Mouse (Mus musculus): ENCODE results near the gene Prpsap1.
"Not testable (repeated sequence)": the region's sequence is repeated elsewhere in the genome, so short reads cannot be mapped to it uniquely, and the experiment has no call there.

Gene Prpsap1

GRCm38 (mm10) chr11:116426328-116426727 is 67.7 kb downstream of the Prpsap1 start:
- not testable (repeated sequence) for DNase-seq

DNA sequence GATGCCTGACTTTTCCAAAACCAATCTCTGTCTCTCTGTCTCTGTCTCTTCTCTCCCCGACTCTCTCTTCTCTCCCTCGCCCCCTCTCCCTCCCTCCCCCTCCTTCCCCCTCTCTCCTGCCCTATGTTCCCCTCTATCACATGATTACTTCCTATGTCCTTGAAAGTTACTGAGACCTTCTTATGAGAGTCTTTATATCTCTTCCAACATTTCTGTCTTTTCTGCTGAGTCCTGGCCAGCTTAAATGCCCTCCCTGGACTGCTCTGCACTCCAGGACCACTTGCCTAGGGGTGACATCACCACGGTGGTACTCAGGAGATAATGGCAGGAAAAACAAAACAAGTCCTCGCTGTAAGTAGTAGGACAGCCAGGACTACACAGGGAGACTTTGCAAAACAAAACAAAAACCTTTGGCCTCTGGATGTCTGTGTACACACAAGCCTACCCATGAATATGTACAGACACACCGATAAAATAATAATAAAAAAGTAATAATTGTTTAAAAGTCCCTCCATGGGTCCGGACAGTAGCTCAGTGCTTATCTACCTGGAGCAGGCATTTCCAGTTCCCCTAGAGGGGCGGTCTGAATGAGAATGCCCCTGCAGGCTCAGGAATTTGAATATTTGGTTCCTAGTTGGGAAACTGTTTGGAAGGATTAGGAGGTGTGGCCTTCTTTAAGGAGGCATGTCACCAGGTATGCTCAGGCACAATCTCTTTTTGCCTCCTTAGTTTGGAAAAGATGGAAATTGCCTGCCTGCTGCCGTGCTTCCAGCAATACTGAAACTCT is 69.2 kb downstream of the Prpsap1 start:
- DNase-seq: no peak

GRCm38 (mm10) chr11:116423782-116424620 is 70.0 kb downstream of the Prpsap1 start:
- DNase-seq: peak; percentile 46

DNA sequence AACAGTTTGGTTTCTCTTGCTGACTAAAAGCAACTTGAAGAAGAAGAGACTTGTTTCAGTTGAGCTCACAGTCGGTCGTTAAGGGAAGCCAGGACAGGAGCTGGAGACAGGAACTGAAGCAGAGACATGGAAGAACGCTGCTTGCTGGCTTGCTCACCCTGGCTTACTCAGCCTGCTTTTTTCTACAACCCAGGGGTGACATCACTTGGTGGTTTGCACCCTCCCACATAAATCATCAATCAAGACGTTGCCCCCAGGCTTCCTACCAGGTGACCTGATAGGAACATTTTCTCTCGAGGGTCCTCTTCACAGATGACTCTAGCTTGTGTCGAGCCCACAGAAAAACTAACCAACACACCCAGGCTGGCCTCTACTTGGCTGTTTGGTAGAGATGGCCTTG is 70.8 kb downstream of the Prpsap1 start:
- no peak for DNase-seq

GRCm38 (mm10) chr11:116422562-116422961 is 71.4 kb downstream of the Prpsap1 start:
- DNase-seq: no peak

DNA sequence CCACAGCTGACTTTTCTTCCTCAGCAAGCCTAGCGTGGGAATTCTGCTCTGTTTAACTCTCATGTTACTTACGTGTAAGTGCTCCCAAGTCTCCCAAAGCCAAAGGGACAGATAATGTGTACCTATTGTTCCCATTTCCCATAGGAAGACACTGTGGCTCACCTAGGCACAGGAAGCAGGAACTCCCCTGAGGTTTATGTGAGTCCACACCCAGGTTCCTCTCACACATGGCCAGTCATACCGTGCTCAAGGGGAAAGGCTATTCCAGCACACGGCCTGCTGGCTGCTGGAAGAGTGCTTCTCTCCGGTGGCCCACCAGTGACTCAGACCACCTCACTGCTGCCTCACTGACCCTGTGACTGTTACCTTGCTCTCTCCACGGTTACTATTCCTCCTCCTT is 72.9 kb downstream of the Prpsap1 start:
- no peak for DNase-seq
